Mouse (Mus musculus): ENCODE measurements at regions not wholly inside any gene's neighbourhood (a gene's known extent, or its start where the extent isn't known, plus 50 kb on each side); places are given as distances from the start of the nearest gene placed in this dataset.
A peak's percentile ranks its signal among the peaks of the same experiment; 100 is the strongest.

DNA sequence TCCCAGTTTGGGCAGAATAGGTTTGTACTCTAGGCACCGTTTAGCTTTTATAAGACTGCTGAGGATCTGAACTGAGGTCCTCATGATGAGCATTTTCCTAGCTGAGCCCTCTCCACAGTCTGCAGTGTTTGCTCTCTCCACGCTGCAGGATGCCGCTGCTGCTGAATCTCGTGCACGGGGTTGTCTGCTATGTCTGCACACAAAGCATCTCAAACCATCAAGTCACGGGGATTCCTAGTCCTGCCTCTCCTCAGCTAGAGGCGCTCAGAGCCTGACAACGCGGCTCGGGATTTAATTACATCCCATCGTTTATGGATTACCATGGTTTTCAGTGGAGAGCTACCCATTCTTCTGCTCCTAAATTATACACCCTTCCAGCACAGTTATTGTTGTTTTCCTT, 175.6 kb downstream of the Rnf144b start:
- no peak for DNase-seq (ENCODE audit: low spot score)

GRCm38 (mm10) chr13:47300486-47300885, 178.0 kb downstream of the Rnf144b start:
- no peak for DNase-seq (ENCODE audit: low spot score)

- peak; percentile 21 for DNase-seq (ENCODE audit: low spot score)
Observed at GRCm38 (mm10) chr13:47301070-47301469, 178.6 kb downstream of the Rnf144b start.

DNA sequence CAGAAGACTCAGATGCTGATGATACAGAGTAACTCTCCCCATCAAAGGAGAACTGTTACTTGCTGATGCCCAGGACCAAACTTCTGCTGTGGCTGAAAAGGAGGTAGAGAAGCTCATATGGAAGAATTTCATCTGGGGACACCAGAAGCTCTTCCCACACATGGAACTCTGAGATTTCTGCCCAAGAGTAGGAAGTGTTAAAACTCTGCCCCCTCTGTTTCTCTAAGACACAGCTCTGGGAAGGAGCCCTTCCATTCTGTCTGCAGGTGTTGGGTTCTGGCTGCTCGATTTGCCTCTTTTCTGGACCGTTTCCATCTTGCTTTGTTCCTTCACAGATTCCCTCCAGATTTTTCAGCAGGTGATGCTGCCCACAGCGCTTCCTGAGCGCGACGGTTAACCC, 187.0 kb downstream of the Rnf144b start:
- DNase-seq (ENCODE audit: low spot score): no peak

- DNase-seq (ENCODE audit: low spot score): no peak
Observed at GRCm38 (mm10) chr13:47310751-47311202, 188.3 kb downstream of the Rnf144b start.

DNA sequence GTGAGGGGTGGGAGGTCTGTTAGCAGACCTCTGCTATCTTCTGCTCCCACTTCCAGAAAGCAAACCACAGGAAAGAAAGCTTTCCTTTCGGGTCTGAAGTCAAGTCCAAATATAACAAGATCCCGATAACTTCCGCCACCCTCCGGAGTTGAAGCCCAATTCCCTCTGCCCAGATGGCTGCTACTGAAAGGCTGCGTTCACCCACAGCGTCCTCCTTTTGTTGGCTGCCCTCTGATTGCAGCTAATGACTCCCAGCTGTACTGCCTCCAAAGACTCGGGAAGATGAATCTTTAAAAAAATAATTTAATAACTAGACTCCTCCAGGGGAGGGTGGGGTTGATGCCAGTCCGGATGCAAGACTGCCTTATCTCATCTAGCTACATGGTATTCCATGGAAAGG, 197.1 kb downstream of the Rnf144b start:
- no peak for DNase-seq (ENCODE audit: low spot score)

- no peak for DNase-seq (ENCODE audit: low spot score)
Observed at GRCm38 (mm10) chr13:47321876-47322275, 199.4 kb downstream of the Rnf144b start.

- DNase-seq (ENCODE audit: low spot score): peak; percentile 52
Observed at GRCm38 (mm10) chr13:47335996-47336684, 213.7 kb downstream of the Rnf144b start.

GRCm38 (mm10) chr13:47336865-47337441, 214.5 kb downstream of the Rnf144b start:
- DNase-seq (ENCODE audit: low spot score): no peak

DNA sequence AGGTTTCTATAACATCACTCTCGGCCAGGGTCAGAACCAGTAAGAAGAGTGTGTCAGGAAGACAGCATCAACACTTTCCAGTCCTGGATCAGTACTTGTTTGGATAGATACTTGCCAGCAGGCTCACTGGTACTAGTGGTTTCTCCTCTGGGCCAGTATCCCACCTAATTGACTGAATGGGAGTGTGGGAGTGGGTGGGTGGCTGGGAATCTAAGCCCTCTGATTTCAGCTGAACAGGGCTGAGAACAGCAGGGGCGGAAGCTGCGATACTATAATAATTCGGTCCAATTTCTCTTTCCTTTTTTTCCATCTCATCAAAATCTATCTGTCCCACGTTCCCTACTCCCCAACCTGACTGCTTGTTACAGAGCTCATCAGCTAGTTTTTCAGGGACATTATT, 217.0 kb downstream of the Rnf144b start:
- no peak for DNase-seq (ENCODE audit: low spot score)

- DNase-seq (ENCODE audit: low spot score): no peak
Observed at GRCm38 (mm10) chr13:47342361-47342760, 219.9 kb downstream of the Rnf144b start.

DNA sequence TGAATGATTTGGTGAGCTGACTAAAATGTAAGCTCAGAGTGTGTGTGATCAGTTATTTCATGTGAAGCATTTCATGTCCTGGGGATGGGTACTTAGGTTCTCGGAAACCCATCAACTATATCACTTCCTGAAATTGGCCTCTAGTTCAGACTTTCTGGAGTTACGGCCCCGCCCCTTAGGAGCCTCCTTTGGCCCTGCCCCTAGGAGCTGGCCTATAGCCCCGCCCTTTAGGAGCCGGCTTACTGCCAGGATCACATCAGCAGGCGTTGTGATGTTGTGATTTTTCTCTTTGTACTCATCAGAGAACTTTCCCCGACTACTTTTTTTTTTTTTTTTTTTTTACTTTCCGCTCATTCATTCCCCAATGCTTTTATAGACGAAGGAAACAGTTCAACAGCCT, 223.1 kb downstream of the Rnf144b start:
- DNase-seq (ENCODE audit: low spot score): no peak

GRCm38 (mm10) chr13:47347835-47348234, 225.4 kb downstream of the Rnf144b start:
- no peak for DNase-seq (ENCODE audit: low spot score)

DNA sequence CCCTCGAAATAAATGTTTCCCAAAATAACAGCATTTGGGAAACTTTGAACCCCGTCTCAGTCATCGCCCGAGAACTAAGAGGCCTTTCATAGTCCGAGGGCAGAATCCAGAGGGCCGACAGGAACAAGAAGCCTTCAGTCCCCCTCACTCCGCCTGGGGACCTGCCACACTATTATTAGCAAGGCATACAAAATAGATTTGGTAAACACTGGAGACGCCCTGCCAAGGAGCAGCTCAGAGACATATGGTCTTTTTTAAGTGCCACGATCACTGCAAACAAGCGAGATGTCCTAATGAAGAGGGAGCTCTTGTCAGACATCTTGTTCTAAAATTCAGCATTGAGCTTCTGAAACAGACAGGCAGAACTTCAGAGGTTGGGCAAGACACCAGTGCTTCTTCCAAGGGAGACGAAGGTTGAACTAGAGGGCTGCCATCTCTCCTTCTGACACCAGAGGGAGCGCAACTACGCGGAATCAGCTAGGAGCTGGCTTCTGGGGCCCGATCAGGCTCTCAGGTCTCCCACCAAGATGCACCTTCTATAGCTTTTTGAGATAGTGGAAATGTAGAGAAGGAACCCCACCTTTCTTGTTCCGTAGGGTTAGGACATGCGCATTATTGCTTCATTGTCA, 226.2 kb downstream of the Rnf144b start:
- DNase-seq (ENCODE audit: low spot score): peak; percentile 66

GRCm38 (mm10) chr13:47354446-47354845, 232.0 kb downstream of the Rnf144b start:
- DNase-seq (ENCODE audit: low spot score): no peak

GRCm38 (mm10) chr13:47355169-47355568, 232.7 kb downstream of the Rnf144b start:
- no peak for DNase-seq (ENCODE audit: low spot score)

DNA sequence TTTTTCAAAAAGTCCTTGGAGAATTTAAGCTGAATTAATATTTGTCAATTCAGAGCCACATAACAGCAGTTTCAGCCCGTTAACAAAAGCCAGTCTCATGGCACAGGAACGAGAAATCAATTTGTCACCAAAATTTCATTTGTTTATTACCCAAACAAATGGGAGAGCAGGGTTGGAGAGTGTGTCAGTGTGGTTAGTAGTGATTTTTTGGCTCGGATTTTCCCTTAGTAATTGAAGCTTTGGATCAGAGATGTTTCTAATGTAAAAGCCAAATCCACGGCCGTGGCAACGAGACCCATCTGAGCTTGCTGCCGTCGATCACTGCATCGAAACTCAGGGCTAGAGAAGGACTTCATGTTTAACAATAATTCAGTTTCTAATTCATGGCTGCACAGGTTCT, 236.5 kb downstream of the Rnf144b start:
- DNase-seq (ENCODE audit: low spot score): no peak

GRCm38 (mm10) chr13:47365776-47366175, 243.3 kb downstream of the Rnf144b start:
- no peak for DNase-seq (ENCODE audit: low spot score)

GRCm38 (mm10) chr13:47368041-47368823, 245.8 kb downstream of the Rnf144b start:
- no peak for DNase-seq (ENCODE audit: low spot score)

GRCm38 (mm10) chr13:47374583-47374982, 252.1 kb downstream of the Rnf144b start:
- DNase-seq (ENCODE audit: low spot score): no peak

- DNase-seq (ENCODE audit: low spot score): no peak
Observed at GRCm38 (mm10) chr13:47391023-47391422, 268.6 kb downstream of the Rnf144b start.

DNA sequence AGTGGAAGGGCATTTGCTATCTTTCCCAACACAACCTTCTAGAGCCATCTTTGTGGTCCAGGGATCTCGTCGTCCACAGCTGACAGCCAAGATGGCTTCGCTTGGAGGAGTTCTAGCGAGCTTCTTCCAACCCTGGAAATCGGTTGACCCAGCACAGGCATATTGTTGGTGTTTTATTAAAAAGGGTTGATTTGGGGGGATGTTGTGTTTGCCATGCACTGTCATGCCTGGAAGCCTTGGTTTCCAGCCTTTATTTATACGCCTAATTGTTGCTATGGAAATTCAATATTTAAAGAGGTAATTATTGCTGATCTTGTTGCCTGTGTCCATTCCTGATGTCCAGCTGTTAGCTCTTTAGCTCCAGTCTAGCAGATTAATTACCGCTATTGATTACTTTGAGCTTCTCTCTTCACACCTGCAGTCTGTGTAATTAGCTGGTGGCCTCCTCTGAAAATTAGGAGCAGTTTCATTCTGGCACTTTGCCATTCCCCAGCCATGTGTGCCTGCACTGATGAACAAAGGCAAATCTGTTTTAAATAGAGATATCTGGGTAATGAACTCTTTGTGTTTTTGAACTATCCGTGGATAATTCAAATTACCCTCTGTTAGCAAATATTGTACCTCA, 275.4 kb downstream of the Rnf144b start:
- DNase-seq (ENCODE audit: low spot score): no peak
